Mouse (Mus musculus) liver, adult 2 months (tissue): ENCODE measurements at regions not wholly inside any gene's neighbourhood (a gene's known extent, or its start where the extent isn't known, plus 50 kb on each side); places are given as distances from the start of the nearest gene placed in this dataset.

Source experiments
- DNase-seq: peaks from one replicate; pipeline ENCODE4 v3.0.0-alpha.2; 2011; ENCODE audit warnings: low read depth, low spot score; ENCODE audit errors: extremely low read depth
- H3K27ac ChIP-seq: fragments of 200-500 bp; replicated peaks from 2 replicates; pipeline ENCODE4 v1.5.1; 2012; ENCODE audit warnings: low read depth, mild to moderate bottlenecking, control low read depth, inconsistent platforms, low read length; ENCODE audit not compliant: insufficient read depth
- H3K27me3 ChIP-seq: fragments of 200-500 bp; 2 replicates; pipeline ENCODE4 v1.6.1; 2012; ENCODE audit warnings: mild to moderate bottlenecking, moderate library complexity, low read length, inconsistent platforms; ENCODE audit not compliant: control insufficient read depth, insufficient read depth
- H3K36me3 ChIP-seq: fragments of 200-500 bp; 2 replicates; pipeline ENCODE4 v1.6.1; 2012; ENCODE audit warnings: low read length, inconsistent platforms; ENCODE audit not compliant: control insufficient read depth, insufficient read depth
- H3K4me1 ChIP-seq: fragments of 200-500 bp; 2 replicates; pipeline ENCODE4 v1.6.1; 2011; ENCODE audit warnings: low read length; ENCODE audit not compliant: control insufficient read depth, insufficient read depth
- H3K4me3 ChIP-seq: fragments of 200-500 bp; 2 replicates; pipeline ENCODE4 v1.5.1; 2011; ENCODE audit warnings: low read depth, mild to moderate bottlenecking, control low read depth, low read length, moderate library complexity; ENCODE audit not compliant: insufficient read depth
- H3K79me2 ChIP-seq: fragments of 200-500 bp; 2 replicates; pipeline ENCODE4 v1.6.1; 2012; ENCODE audit warnings: inconsistent platforms, mild to moderate bottlenecking, low read length, moderate library complexity; ENCODE audit not compliant: control insufficient read depth, insufficient read depth
- H3K9ac ChIP-seq: fragments of 200-500 bp; 2 replicates; pipeline ENCODE4 v1.6.1; 2012; ENCODE audit warnings: low read depth, mild to moderate bottlenecking, control low read depth, inconsistent platforms, low read length
- CTCF ChIP-seq: fragments of 200-500 bp; IDR thresholded peaks from 2 replicates; pipeline ENCODE4 v1.5.1; 2011; ENCODE audit warnings: low read depth, low read length, control low read depth
- POLR2A ChIP-seq: fragments of 200-500 bp; IDR thresholded peaks from 2 replicates; pipeline ENCODE4 v1.6.1; 2011; ENCODE audit warnings: low read length, control low read depth; ENCODE audit not compliant: insufficient read depth; ENCODE audit errors: extremely low read depth
- WGBS: fragments of 180-500 bp; shearing (Covaris S2); methylation state at CpG from one replicate; pipeline ENCODE4 v1.1.7; 2018; 5-methylcytosine and 5-hydroxymethylcytosine counted together

- Histone ChIP-seq H3K4me1 (no peaks in the 10 kb centered on the region), H3K4me3 (no peak overlapping the region), H3K27me3 (no peaks in the 10 kb centered on the region), H3K9ac (no peak overlapping the region), H3K27ac (no peak overlapping the region), H3K36me3 (no peaks in the 10 kb centered on the region), H3K79me2 (no peaks in the 10 kb centered on the region)
- DNase-seq: no peak
- 83% methylated on average over 4 of the region's 4 CpGs for WGBS
- TF ChIP-seq POLR2A: no peak
- no peak for TF ChIP-seq CTCF
Observed at GRCm38 (mm10) chr17:9888494-9888893, 219.0 kb upstream of the Pabpc6 start.

- no peaks in the 10 kb centered on the region for H3K4me1 ChIP-seq
- H3K27ac ChIP-seq: no peak overlapping the region
- H3K9ac ChIP-seq: no peak overlapping the region
- no peaks in the 10 kb centered on the region for H3K27me3 ChIP-seq
- H3K4me3 ChIP-seq: no peak overlapping the region
- TF ChIP-seq POLR2A (no peak), CTCF (no peak)
- H3K79me2 ChIP-seq: no peaks in the 10 kb centered on the region
- DNase-seq: no peak
- WGBS: 83% methylated on average over 7 of the region's 7 CpGs
- no peaks in the 10 kb centered on the region for H3K36me3 ChIP-seq
Observed at GRCm38 (mm10) chr17:9885110-9885509, 215.6 kb upstream of the Pabpc6 start.

- Histone ChIP-seq H3K4me1 (no peaks in the 10 kb centered on the region), H3K36me3 (no peaks in the 10 kb centered on the region), H3K79me2 (no peaks in the 10 kb centered on the region), H3K4me3 (no peak overlapping the region), H3K9ac (no peak overlapping the region), H3K27me3 (no peaks in the 10 kb centered on the region), H3K27ac (no peak overlapping the region)
- no peak for DNase-seq
- WGBS: 91% methylated on average over 9 of the region's 9 CpGs
- TF ChIP-seq POLR2A (no peak), CTCF (no peak)
Observed at GRCm38 (mm10) chr17:9882639-9883226, 213.2 kb upstream of the Pabpc6 start.

GRCm38 (mm10) chr17:9879556-9880206 lies 210.2 kb upstream of the Pabpc6 start:
- Histone ChIP-seq H3K27ac (no peak overlapping the region), H3K27me3 (no peaks in the 10 kb centered on the region), H3K36me3 (no peaks in the 10 kb centered on the region), H3K4me1 (no peaks in the 10 kb centered on the region), H3K4me3 (no peak overlapping the region), H3K79me2 (no peaks in the 10 kb centered on the region), H3K9ac (no peak overlapping the region)
- TF ChIP-seq POLR2A (no peak), CTCF (no peak)
- DNase-seq: no peak
- 91% methylated on average over 12 of the region's 12 CpGs for WGBS

GRCm38 (mm10) chr17:9873695-9874094 lies 204.2 kb upstream of the Pabpc6 start:
- no peak overlapping the region for H3K9ac ChIP-seq
- no peaks in the 10 kb centered on the region for H3K79me2 ChIP-seq
- no peak overlapping the region for H3K27ac ChIP-seq
- 88% methylated on average over 10 of the region's 10 CpGs for WGBS
- H3K4me1 ChIP-seq: no peaks in the 10 kb centered on the region
- no peaks in the 10 kb centered on the region for H3K36me3 ChIP-seq
- TF ChIP-seq POLR2A: no peak
- TF ChIP-seq CTCF: no peak
- no peak overlapping the region for H3K4me3 ChIP-seq
- no peak for DNase-seq
- no peaks in the 10 kb centered on the region for H3K27me3 ChIP-seq

GRCm38 (mm10) chr17:9870237-9870636 lies 200.7 kb upstream of the Pabpc6 start:
- H3K27ac ChIP-seq: no peak overlapping the region
- no peak overlapping the region for H3K9ac ChIP-seq
- H3K36me3 ChIP-seq: no peaks in the 10 kb centered on the region
- 67% methylated on average over 3 of the region's 3 CpGs for WGBS
- no peaks in the 10 kb centered on the region for H3K79me2 ChIP-seq
- H3K4me1 ChIP-seq: no peaks in the 10 kb centered on the region
- H3K4me3 ChIP-seq: no peak overlapping the region
- no peaks in the 10 kb centered on the region for H3K27me3 ChIP-seq
- TF ChIP-seq POLR2A (no peak), CTCF (no peak)
- DNase-seq: no peak
